Mouse (Mus musculus) liver, embryonic 11.5 days (tissue): ENCODE measurements around the gene Slain2. TPM values are rescaled to one million over a fixed set of nuclear protein-coding genes. Genes with fewer than 3 reads are reported as not detected.
A peak's percentile ranks its signal among the peaks of the same experiment; 100 is the strongest.

Experiments
- ATAC-seq: fragments of 200-750 bp; cut with Nextera tagmentation; replicated peaks from 2 replicates; pipeline ENCODE4 v1.8.0; 2017; ENCODE audit warnings: moderate number of reproducible peaks, mild to moderate bottlenecking, moderate TSS enrichment, moderate library complexity; ENCODE audit not compliant: low FRiP score
- DNase-seq: peaks from one replicate; pipeline ENCODE4 v3.0.0-alpha.2; 2017; ENCODE audit warnings: low spot score
- H3K27ac ChIP-seq: fragments of 300-500 bp; sonication (generic); 2 replicates; pipeline ENCODE4 v1.5.1; 2014; ENCODE audit warnings: mild to moderate bottlenecking, low read depth, low read length, control low read depth
- H3K27me3 ChIP-seq: fragments of 300-500 bp; sonication (generic); replicated peaks from 2 replicates; pipeline ENCODE4 v1.6.1; 2014; ENCODE audit warnings: low read length, mixed read lengths; ENCODE audit not compliant: control insufficient read depth, insufficient read depth
- H3K36me3 ChIP-seq: fragments of 300-500 bp; sonication (generic); 2 replicates; pipeline ENCODE4 v1.6.1; 2014; ENCODE audit warnings: mild to moderate bottlenecking, low read length, moderate library complexity, mixed read lengths; ENCODE audit not compliant: control insufficient read depth, insufficient read depth
- H3K4me1 ChIP-seq: fragments of 300-500 bp; sonication (generic); replicated peaks from 2 replicates; pipeline ENCODE4 v1.6.1; 2014; ENCODE audit warnings: low read length, mixed read lengths; ENCODE audit not compliant: control insufficient read depth, insufficient read depth
- H3K4me2 ChIP-seq: fragments of 300-500 bp; sonication (generic); 2 replicates; pipeline ENCODE4 v1.6.1; 2014; ENCODE audit warnings: mild to moderate bottlenecking, control low read depth, moderate library complexity
- H3K4me3 ChIP-seq: fragments of 300-500 bp; sonication (generic); 2 replicates; pipeline ENCODE4 v1.5.1; 2014; ENCODE audit warnings: low read depth, low read length, control low read depth
- H3K9ac ChIP-seq: fragments of 300-500 bp; sonication (generic); 2 replicates; pipeline ENCODE4 v1.6.1; 2014; ENCODE audit warnings: low read depth, low read length, control low read depth
- H3K9me3 ChIP-seq: fragments of 300-500 bp; sonication (generic); 2 replicates; pipeline ENCODE4 v1.6.1; 2016; ENCODE audit warnings: low read length, inconsistent platforms, mixed read lengths; ENCODE audit not compliant: control insufficient read depth
- WGBS: fragments of 180-500 bp; shearing (Covaris S2); extraction: QIAGEN DNeasy Blood & Tissue Kit; methylation state at CpG from one replicate; pipeline ENCODE4 v1.1.7; 2014; 5-methylcytosine and 5-hydroxymethylcytosine counted together
- polyA plus RNA-seq: library from polyadenylated mRNA; unstranded; fragments of >200 nt; fragmentation: Nextera tagmentation; extraction: Ambion mirVana; gene quantifications from 2 replicates; pipeline ENCODE4 v1.2.1, GENCODE M21; 2014

The Slain2 gene
- polyA plus RNA-seq, 1 experiment from 2014 or later = 18.1 TPM

GRCm38 (mm10) chr5:72896478-72897279 lies 17.4 kb upstream of the Slain2 start:
- DNase-seq (no peak), ATAC-seq (peak; percentile 66)
- Histone ChIP-seq H3K4me3 (no peak overlapping the region), H3K4me1 (peaks cover 27% of the 10 kb centered on the region), H3K4me2 (peak overlapping the region; percentile 26), H3K9ac (no peak overlapping the region), H3K9me3 (no peaks in the 10 kb centered on the region), H3K27me3 (no peaks in the 10 kb centered on the region), H3K27ac (no peak overlapping the region), H3K36me3 (no peaks in the 10 kb centered on the region)
- 44% methylated on average over 18 of the region's 18 CpGs for WGBS

- Histone ChIP-seq H3K4me1 (peaks cover 27% of the 10 kb centered on the region), H3K4me3 (no peak overlapping the region), H3K4me2 (no peak overlapping the region; the same call in 1 of the 2 replicates), H3K36me3 (no peaks in the 10 kb centered on the region), H3K27me3 (no peaks in the 10 kb centered on the region), H3K9ac (no peak overlapping the region), H3K9me3 (no peaks in the 10 kb centered on the region), H3K27ac (no peak overlapping the region)
- WGBS = 33% methylated on average over 6 of the region's 6 CpGs
- ATAC-seq (peak; percentile 47), DNase-seq (no peak)
Observed at GRCm38 (mm10) chr5:72897998-72898397, 16.1 kb upstream of the Slain2 start.

- peak overlapping the region; percentile 27; the same call in 1 of the 2 replicates for H3K4me2 ChIP-seq
- no peak overlapping the region for H3K4me3 ChIP-seq
- no peak overlapping the region for H3K27ac ChIP-seq
- WGBS = 58% methylated on average over 8 of the region's 8 CpGs
- H3K36me3 ChIP-seq = no peaks in the 10 kb centered on the region
- peaks cover 27% of the 10 kb centered on the region for H3K4me1 ChIP-seq
- no peak for DNase-seq
- no peaks in the 10 kb centered on the region for H3K27me3 ChIP-seq
- H3K9ac ChIP-seq = no peak overlapping the region
- peak; percentile 53 for ATAC-seq
- H3K9me3 ChIP-seq = no peaks in the 10 kb centered on the region
Observed at GRCm38 (mm10) chr5:72899255-72899654, 14.8 kb upstream of the Slain2 start.

- Histone ChIP-seq H3K27ac (no peak overlapping the region), H3K9me3 (no peaks in the 10 kb centered on the region), H3K4me3 (no peak overlapping the region), H3K36me3 (no peaks in the 10 kb centered on the region), H3K27me3 (no peaks in the 10 kb centered on the region), H3K9ac (no peak overlapping the region), H3K4me2 (no peak overlapping the region), H3K4me1 (peaks cover 23% of the 10 kb centered on the region)
- ATAC-seq = no peak
- no peak for DNase-seq
- WGBS = 84% methylated on average over 4 of the region's 4 CpGs
Observed at GRCm38 (mm10) chr5:72901866-72902265, 12.2 kb upstream of the Slain2 start.

- H3K27me3 ChIP-seq = no peaks in the 10 kb centered on the region
- no peak overlapping the region for H3K4me2 ChIP-seq
- WGBS = 73% methylated on average over 3 of the region's 3 CpGs
- H3K4me1 ChIP-seq = peaks cover 18% of the 10 kb centered on the region
- H3K9ac ChIP-seq = no peak overlapping the region
- H3K9me3 ChIP-seq = no peaks in the 10 kb centered on the region
- no peak for ATAC-seq
- no peak overlapping the region for H3K27ac ChIP-seq
- no peak for DNase-seq
- no peaks in the 10 kb centered on the region for H3K36me3 ChIP-seq
- no peak overlapping the region for H3K4me3 ChIP-seq
Observed at GRCm38 (mm10) chr5:72902312-72902711, 11.8 kb upstream of the Slain2 start.

GRCm38 (mm10) chr5:72902876-72903516 lies 11.1 kb upstream of the Slain2 start:
- Histone ChIP-seq H3K4me2 (no peak overlapping the region), H3K27ac (no peak overlapping the region), H3K4me3 (no peak overlapping the region), H3K27me3 (no peaks in the 10 kb centered on the region), H3K36me3 (no peaks in the 10 kb centered on the region), H3K4me1 (peaks cover 16% of the 10 kb centered on the region), H3K9me3 (no peaks in the 10 kb centered on the region), H3K9ac (no peak overlapping the region)
- WGBS = 95% methylated on average over 3 of the region's 3 CpGs
- ATAC-seq = no peak
- no peak for DNase-seq

- no peak overlapping the region for H3K4me3 ChIP-seq
- no peaks in the 10 kb centered on the region for H3K36me3 ChIP-seq
- H3K4me2 ChIP-seq = no peak overlapping the region
- H3K4me1 ChIP-seq = peaks cover 9% of the 10 kb centered on the region; the same call in 1 of the 2 replicates
- ATAC-seq = no peak
- no peak overlapping the region for H3K9ac ChIP-seq
- H3K27ac ChIP-seq = no peak overlapping the region
- DNase-seq = no peak
- no peaks in the 10 kb centered on the region for H3K27me3 ChIP-seq
- WGBS = 72% methylated on average over 18 of the region's 18 CpGs
- H3K9me3 ChIP-seq = no peaks in the 10 kb centered on the region
Observed at GRCm38 (mm10) chr5:72904903-72905790, 9.0 kb upstream of the Slain2 start.

- H3K4me3 ChIP-seq = no peak overlapping the region
- H3K4me2 ChIP-seq = no peak overlapping the region
- H3K27me3 ChIP-seq = no peaks in the 10 kb centered on the region
- H3K36me3 ChIP-seq = no peaks in the 10 kb centered on the region
- peaks cover 16% of the 10 kb centered on the region for H3K4me1 ChIP-seq
- WGBS = 77% methylated on average over 6 of the region's 6 CpGs
- ATAC-seq (no peak), DNase-seq (no peak)
- no peak overlapping the region for H3K27ac ChIP-seq
- H3K9me3 ChIP-seq = no peaks in the 10 kb centered on the region
- H3K9ac ChIP-seq = no peak overlapping the region
Observed at GRCm38 (mm10) chr5:72907402-72907801, 6.7 kb upstream of the Slain2 start.
